Mouse (Mus musculus) A20 (cell line): ENCODE results near the gene Ppp1r12c.
A peak's percentile ranks its signal among the peaks of the same experiment; 100 is the strongest.

Experiments used
- DNase-seq: peaks from one replicate; pipeline ENCODE4 v3.0.0-alpha.2; 2011; ENCODE audit warnings: low read depth, low spot score

The Ppp1r12c gene

DNA sequence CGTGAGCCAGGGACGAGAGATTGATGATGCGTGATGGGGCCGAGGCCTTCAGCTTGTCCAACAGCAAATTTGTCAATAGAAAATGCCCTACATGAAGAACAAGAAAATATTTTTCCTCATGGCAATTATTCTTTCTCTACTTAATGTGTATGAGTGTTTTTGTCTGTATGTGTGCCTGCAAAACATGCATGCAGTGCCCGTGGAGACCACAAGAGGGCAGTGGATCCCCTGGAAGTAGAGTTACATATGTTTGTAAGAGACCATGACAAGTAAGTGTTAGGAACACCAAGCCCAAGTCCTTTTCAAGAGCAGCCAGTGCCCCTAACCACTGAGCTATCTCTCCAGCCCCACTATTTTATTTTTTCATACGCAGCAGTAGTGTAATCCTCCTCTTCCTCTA lies 69.9 kb downstream of the Ppp1r12c start:
- DNase-seq: peak; percentile 68
